Mouse (Mus musculus) heart, postnatal 0 days (tissue): ENCODE measurements around the gene Myo1e.

Experiments
- CTCF ChIP-seq: IDR thresholded peaks from 2 replicates; pipeline ENCODE4 v1.5.1; 2016; ENCODE audit warnings: antibody characterized with exemption, control low read depth, low read depth
- EP300 ChIP-seq: IDR thresholded peaks from 2 replicates; pipeline ENCODE4 v1.6.1; 2016; ENCODE audit warnings: antibody characterized with exemption, low read depth

DNA sequence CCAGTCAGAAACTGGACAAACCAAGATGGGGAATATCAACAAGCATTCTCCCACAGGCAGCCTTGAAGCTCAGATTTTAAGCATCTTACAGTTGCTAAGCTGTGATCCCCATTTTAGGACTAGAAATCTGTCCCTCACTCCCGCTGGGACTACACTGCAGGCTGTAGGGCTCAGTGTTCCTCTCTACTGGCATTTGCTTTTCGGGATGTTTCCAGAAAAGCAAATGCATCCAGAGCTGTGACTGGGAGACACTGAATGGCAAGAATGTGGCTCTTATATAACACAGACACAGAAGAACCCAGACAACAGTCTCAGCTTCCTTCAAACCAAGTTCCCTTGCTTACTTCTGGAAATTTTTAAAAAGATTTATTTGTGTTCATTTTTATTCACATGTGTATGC is 158.8 kb downstream of the Myo1e start:
- TF ChIP-seq EP300 (no peak), CTCF (no peak)
